Comparison of ENCODE assay signal across 11 mouse cellular contexts in genomic region chr13:30368116-30368515, GRCm38 (mm10). TPM values are rescaled to one million over a fixed set of nuclear protein-coding genes. Genes with fewer than 3 reads are reported as not detected.
"Had no signal": no experiment of that assay in that cellular context is flagged by ENCODE, and none has a peak within 500 bp of the region (broad histone marks: within the 10 kb centered on the region; RNA-seq: fewer than 3 reads in every experiment).

No protein-coding gene starts in this region.

- H3K9me3 ChIP-seq: liver, embryonic 12.5 days; lung, embryonic 15.5 days; midbrain, embryonic 10.5 days; neural tube, embryonic 15.5 days had no signal

- H3K36me3 ChIP-seq: liver, embryonic 12.5 days; lung, embryonic 15.5 days; midbrain, embryonic 10.5 days; neural tube, embryonic 15.5 days had no signal

- H3K27me3 ChIP-seq: liver, embryonic 12.5 days; lung, embryonic 15.5 days; neural tube, embryonic 15.5 days had no signal

- H3K4me3 ChIP-seq: liver, embryonic 12.5 days; lung, embryonic 15.5 days; midbrain, embryonic 10.5 days; myocyte; neural tube, embryonic 15.5 days had no signal

- H3K27ac ChIP-seq: liver, embryonic 12.5 days; lung, embryonic 15.5 days; midbrain, embryonic 10.5 days; neural tube, embryonic 15.5 days; stomach, postnatal 0 days had no signal

- DNase-seq: left cerebral cortex, postnatal 4 days; lung, postnatal 36 days; midbrain, embryonic 14.5 days; right cerebral cortex, adult 18-20 months; thymus, postnatal 4 days had no signal

- H3K9ac ChIP-seq: liver, embryonic 12.5 days; lung, embryonic 15.5 days; neural tube, embryonic 15.5 days had no signal

- ATAC-seq: liver, embryonic 12.5 days had no signal

- H3K4me1 ChIP-seq: liver, embryonic 12.5 days; lung, embryonic 15.5 days; midbrain, embryonic 10.5 days; neural tube, embryonic 15.5 days had no signal

- H3K4me2 ChIP-seq: liver, embryonic 12.5 days; lung, embryonic 15.5 days; neural tube, embryonic 15.5 days had no signal

RNA-seq across cellular contexts. Expression of gene Agtr1a, which starts 31.9 kb away (rescaled TPM):
- polyA plus RNA-seq: myocyte had no signal
